Mouse (Mus musculus): Measurements from ENCODE around the gene Vim. TPM values are rescaled to one million over a fixed set of nuclear protein-coding genes. Genes with fewer than 3 reads are reported as not detected.
"Not testable (repeated sequence)": the region's sequence is repeated elsewhere in the genome, so short reads cannot be mapped to it uniquely, and the experiment has no call there.

Vim gene
- polyA plus RNA-seq, 1 experiment from 2014 or later = 1,179 TPM

DNA sequence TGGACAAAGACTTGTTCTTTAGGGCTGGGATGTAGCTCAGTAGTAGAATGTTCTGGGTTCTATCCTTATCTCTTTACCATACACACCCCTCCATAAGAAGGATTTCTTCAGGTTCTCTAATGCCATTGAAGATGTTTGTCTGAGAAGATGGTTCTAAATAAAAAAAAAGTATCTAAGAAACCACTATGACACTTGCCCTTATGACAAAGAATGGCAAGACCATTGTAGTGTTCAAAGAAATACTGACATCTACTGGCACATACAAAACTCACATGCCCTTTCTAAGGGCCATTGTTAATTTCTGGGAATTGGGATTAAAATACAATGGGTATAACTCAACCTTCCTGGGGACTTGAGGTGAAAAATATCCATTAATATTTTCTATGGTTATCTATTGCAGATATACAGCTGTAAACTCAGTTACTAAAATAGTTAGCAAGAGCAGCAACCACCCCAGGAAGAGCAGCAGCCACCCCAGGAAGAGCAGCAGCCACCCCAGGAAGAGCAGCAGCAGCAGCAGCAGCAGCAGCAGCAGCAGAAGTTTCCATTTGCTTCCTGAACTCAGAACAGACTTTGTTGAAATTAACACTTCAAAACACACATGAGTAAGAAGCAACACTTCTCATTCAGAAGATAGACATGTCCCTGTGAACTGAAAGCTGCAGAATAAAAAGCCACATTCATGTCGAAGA, 23.4 kb downstream of the Vim start:
- Histone ChIP-seq H3K9me3 (no peaks in the 10 kb centered on the region), H3K27ac (no peak overlapping the region), H3K4me2 (replicated peaks) (no peak overlapping the region), H3K36me3 (no peaks in the 10 kb centered on the region), H3K27me3 (replicated peaks) (no peaks in the 10 kb centered on the region), H3K4me1 (no peaks in the 10 kb centered on the region), H3K4me3 (no peak overlapping the region), H3K9ac (no peak overlapping the region)
- ATAC-seq (ENCODE audit: low FRiP score, low read depth) = no peak
- WGBS = 81% methylated on average over 1 of the region's 1 CpGs

DNA sequence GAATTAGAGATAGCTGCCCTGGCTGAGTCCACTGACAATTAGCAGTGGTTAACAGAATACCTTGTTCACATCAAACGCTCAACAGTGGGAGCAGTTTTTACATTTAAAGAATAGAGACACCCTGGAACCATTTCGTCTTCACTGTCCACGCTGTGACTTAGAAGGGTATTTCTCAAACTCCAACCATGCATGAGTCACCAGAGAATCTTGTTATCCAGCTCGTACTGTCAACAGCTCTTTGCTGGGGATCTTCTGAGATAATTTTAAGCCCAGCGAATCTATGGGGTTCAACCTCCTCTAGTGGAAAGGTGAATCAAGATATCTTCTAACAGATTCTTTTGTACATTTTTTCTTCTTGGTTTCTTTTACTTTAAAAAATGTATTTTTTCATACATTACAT, 24.4 kb downstream of the Vim start:
- Histone ChIP-seq H3K36me3 (no peaks in the 10 kb centered on the region), H3K4me2 (replicated peaks) (no peak overlapping the region), H3K9me3 (no peaks in the 10 kb centered on the region), H3K4me1 (no peaks in the 10 kb centered on the region), H3K27me3 (replicated peaks) (no peaks in the 10 kb centered on the region), H3K4me3 (no peak overlapping the region), H3K27ac (no peak overlapping the region), H3K9ac (no peak overlapping the region)
- 78% methylated on average over 5 of the region's 5 CpGs for WGBS
- no peak for ATAC-seq (ENCODE audit: low FRiP score, low read depth)

- Histone ChIP-seq H3K36me3 (no peaks in the 10 kb centered on the region), H3K9me3 (no peaks in the 10 kb centered on the region), H3K9ac (no peak overlapping the region), H3K27ac (no peak overlapping the region), H3K4me3 (no peak overlapping the region), H3K4me2 (replicated peaks) (no peak overlapping the region), H3K27me3 (replicated peaks) (no peaks in the 10 kb centered on the region), H3K4me1 (no peaks in the 10 kb centered on the region)
- no peak for ATAC-seq (ENCODE audit: low FRiP score, low read depth)
These were observed 29.4 kb downstream of the Vim start for GRCm38 (mm10) chr2:13603093-13603492.

DNA sequence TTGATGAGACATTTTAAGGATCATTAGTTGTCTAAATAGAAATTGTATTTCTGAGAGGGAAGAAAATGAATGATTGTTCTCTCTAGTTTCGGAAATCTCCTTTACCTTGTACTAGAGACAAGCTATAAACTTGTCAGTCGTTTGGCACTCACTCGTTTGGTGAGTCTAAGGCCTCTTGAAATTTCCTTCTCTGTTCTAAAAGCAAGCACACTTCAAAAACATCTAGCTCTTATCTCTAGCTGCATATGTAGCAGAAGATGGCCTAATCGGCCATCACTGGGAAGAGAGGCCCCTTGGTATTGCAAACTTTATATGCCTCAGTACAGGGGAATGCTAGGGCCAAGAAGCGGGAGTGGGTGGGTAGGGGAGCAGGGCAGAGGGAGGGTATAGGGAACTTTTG, 29.9 kb downstream of the Vim start:
- 73% methylated on average over 5 of the region's 5 CpGs for WGBS
- ATAC-seq (ENCODE audit: low FRiP score, low read depth); H3K4me1 ChIP-seq; H3K9me3 ChIP-seq; H3K4me3 ChIP-seq; H3K27me3 ChIP-seq (replicated peaks); H3K9ac ChIP-seq; H3K27ac ChIP-seq; H3K4me2 ChIP-seq (replicated peaks); H3K36me3 ChIP-seq: not testable (repeated sequence)

- Histone ChIP-seq H3K4me2 (replicated peaks) (no peak overlapping the region), H3K4me3 (no peak overlapping the region), H3K36me3 (no peaks in the 10 kb centered on the region), H3K9me3 (no peaks in the 10 kb centered on the region), H3K27ac (no peak overlapping the region), H3K27me3 (replicated peaks) (no peaks in the 10 kb centered on the region), H3K4me1 (no peaks in the 10 kb centered on the region), H3K9ac (no peak overlapping the region)
- ATAC-seq (ENCODE audit: low FRiP score, low read depth) = no peak
- WGBS = 76% methylated on average over 7 of the region's 7 CpGs
These were observed 56.6 kb downstream of the Vim start for GRCm38 (mm10) chr2:13630136-13630832.

Other genes starting within 250 kb of the Vim start
- gene Cubn, start 82.1 kb upstream of the Vim start, polyA plus RNA-seq (2016; fragmentation: Nextera tagmentation; extraction: Ambion mirVana) = 0.18 and 0.22 TPM in 2 replicates
- gene Trdmt1, start 29.3 kb upstream of the Vim start, polyA plus RNA-seq (2016; fragmentation: Nextera tagmentation; extraction: Ambion mirVana) = 6.6 and 8.9 TPM in 2 replicates
- gene St8sia6, start 220.1 kb downstream of the Vim start, polyA plus RNA-seq (2016; fragmentation: Nextera tagmentation; extraction: Ambion mirVana) = 0.77 TPM in 2 replicates

Data from neural tube, embryonic 12.5 days (tissue).